Mouse (Mus musculus) forebrain, embryonic 11.5 days (tissue): ENCODE measurements around the gene Ssr2. TPM values are rescaled to one million over a fixed set of nuclear protein-coding genes. Genes with fewer than 3 reads are reported as not detected.

Experiments used
- ATAC-seq: fragments of 200-750 bp; cut with Nextera tagmentation; replicated peaks from 2 replicates; pipeline ENCODE4 v1.8.0; 2017; ENCODE audit warnings: moderate TSS enrichment; ENCODE audit not compliant: low FRiP score
- DNase-seq: peaks from one replicate; pipeline ENCODE4 v3.0.0-alpha.2; 2017; ENCODE audit warnings: low spot score
- H3K27ac ChIP-seq: fragments of 300-500 bp; sonication (generic); 2 replicates; pipeline ENCODE4 v1.5.1; 2014; ENCODE audit warnings: low read depth, low read length
- H3K27me3 ChIP-seq: fragments of 300-500 bp; sonication (generic); 2 replicates; pipeline ENCODE4 v1.6.1; 2014; ENCODE audit warnings: mild to moderate bottlenecking, low read length, mixed read lengths; ENCODE audit not compliant: control insufficient read depth, insufficient read depth
- H3K36me3 ChIP-seq: fragments of 300-500 bp; sonication (generic); 2 replicates; pipeline ENCODE4 v1.6.1; 2014; ENCODE audit warnings: mild to moderate bottlenecking, low read length, moderate library complexity, mixed read lengths; ENCODE audit not compliant: control insufficient read depth, insufficient read depth
- H3K4me1 ChIP-seq: fragments of 300-500 bp; sonication (generic); replicated peaks from 2 replicates; pipeline ENCODE4 v1.6.1; 2014; ENCODE audit warnings: low read length, mixed read lengths; ENCODE audit not compliant: control insufficient read depth, insufficient read depth
- H3K4me2 ChIP-seq: fragments of 300-500 bp; sonication (generic); 2 replicates; pipeline ENCODE4 v1.6.1; 2014; ENCODE audit warnings: low read depth, mild to moderate bottlenecking, low read length, moderate library complexity, mixed read lengths; ENCODE audit not compliant: severe bottlenecking
- H3K4me3 ChIP-seq: fragments of 300-500 bp; sonication (generic); 2 replicates; pipeline ENCODE4 v1.5.1; 2014; ENCODE audit warnings: low read depth, low read length
- H3K9ac ChIP-seq: fragments of 300-500 bp; sonication (generic); 2 replicates; pipeline ENCODE4 v1.6.1; 2014; ENCODE audit warnings: low read length
- H3K9me3 ChIP-seq: fragments of 300-500 bp; sonication (generic); 2 replicates; pipeline ENCODE4 v1.6.1; 2016; ENCODE audit warnings: low read length, mixed read lengths; ENCODE audit not compliant: control insufficient read depth
- WGBS: fragments of 180-500 bp; shearing (Covaris S2); extraction: QIAGEN DNeasy Blood & Tissue Kit; methylation state at CpG from one replicate; pipeline ENCODE4 v1.1.7; 2014; 5-methylcytosine and 5-hydroxymethylcytosine counted together
- polyA plus RNA-seq: library from polyadenylated mRNA; unstranded; fragments of >200 nt; fragmentation: Nextera tagmentation; extraction: Ambion mirVana; gene quantifications from 2 replicates; pipeline ENCODE4 v1.2.1, GENCODE M21; 2014

The Ssr2 gene
- polyA plus RNA-seq, 1 experiment from 2014 or later: 142 TPM

DNA sequence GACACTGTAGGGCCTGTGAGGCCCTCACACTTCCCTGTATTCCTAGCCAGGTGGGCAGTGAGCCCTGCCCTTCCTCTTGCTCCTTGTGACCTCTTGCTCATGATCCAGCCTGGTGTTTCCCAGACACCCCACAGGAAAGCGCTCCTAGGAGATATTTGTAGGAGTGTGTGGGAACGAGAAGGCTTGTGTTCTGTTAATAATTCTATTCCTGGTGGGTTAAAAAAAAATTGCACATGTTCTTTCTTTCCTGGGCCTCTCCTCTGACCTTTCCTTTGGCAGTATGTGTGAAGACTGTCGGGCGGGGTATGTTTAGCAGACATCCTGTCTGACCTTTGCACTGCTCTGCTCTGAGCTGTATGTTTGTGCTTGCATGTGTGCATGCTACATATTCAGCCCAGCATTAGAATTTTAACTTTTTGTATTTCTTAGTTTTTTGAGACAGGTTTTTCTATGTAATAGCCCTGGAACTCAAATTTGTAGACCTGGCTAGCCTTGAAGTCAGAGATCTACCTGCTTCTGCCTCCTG, 9.1 kb upstream of the Ssr2 start:
- ATAC-seq: no peak
- WGBS: 98% methylated on average over 4 of the region's 4 CpGs

DNA sequence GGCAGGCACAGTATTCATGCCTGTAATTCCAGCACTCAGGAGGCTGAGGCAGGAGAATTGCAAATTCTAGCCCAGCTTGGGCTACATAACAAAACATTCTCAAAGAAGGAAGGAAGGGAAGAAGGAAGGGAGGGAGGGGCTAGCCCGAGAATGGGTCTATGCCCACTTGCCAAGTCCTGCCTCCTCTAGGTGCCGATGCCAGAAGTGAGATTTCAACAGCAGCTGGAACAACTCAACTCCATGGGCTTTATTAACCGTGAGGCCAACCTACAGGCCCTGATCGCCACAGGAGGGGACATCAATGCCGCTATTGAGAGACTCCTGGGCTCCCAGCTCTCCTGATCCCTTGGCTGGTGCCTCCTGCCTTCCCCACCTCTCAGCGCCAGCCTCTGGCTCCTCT, 7.8 kb upstream of the Ssr2 start:
- Histone ChIP-seq H3K9ac (no peak overlapping the region), H3K4me1 (no peaks in the 10 kb centered on the region), H3K36me3 (peaks cover 25% of the 10 kb centered on the region), H3K4me2 (no peak overlapping the region), H3K9me3 (no peaks in the 10 kb centered on the region), H3K27me3 (no peaks in the 10 kb centered on the region), H3K27ac (no peak overlapping the region), H3K4me3 (no peak overlapping the region)
- ATAC-seq: no peak
- DNase-seq: no peak
- 98% methylated on average over 6 of the region's 6 CpGs for WGBS

More for the DNA sequence above, 9.1 kb upstream of the Ssr2 start:
- Histone ChIP-seq H3K9me3 (no peaks in the 10 kb centered on the region), H3K27me3 (no peaks in the 10 kb centered on the region), H3K4me2 (no peak overlapping the region), H3K4me1 (no peaks in the 10 kb centered on the region), H3K9ac (no peak overlapping the region), H3K4me3 (no peak overlapping the region), H3K36me3 (peaks cover 27% of the 10 kb centered on the region), H3K27ac (no peak overlapping the region)
- DNase-seq: no peak

DNA sequence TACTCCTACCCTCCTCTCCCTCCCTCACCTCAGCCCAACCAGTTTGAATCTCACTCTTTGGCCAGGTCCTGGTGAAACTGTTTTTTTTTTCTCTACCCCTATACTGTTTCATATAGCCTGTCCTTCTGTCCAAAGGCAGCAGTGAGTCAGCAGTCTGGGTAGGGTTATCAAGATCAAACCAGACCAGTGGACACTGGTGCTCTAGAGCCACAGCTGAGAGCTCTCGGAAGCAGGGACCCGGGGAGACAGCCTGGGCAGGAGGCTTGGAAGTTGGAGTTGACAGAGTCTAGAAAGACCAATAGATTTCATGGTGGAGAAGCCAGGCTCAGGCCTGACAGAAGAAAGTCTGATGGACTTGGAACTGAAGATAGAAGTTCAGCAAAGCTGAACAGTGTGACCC, 7.1 kb upstream of the Ssr2 start:
- no peak overlapping the region for H3K27ac ChIP-seq
- ATAC-seq (no peak), DNase-seq (no peak)
- no peaks in the 10 kb centered on the region for H3K27me3 ChIP-seq
- WGBS: 98% methylated on average over 2 of the region's 2 CpGs
- no peaks in the 10 kb centered on the region for H3K9me3 ChIP-seq
- no peak overlapping the region for H3K9ac ChIP-seq
- H3K4me1 ChIP-seq: no peaks in the 10 kb centered on the region
- peaks cover 23% of the 10 kb centered on the region; the same call in 1 of the 2 replicates for H3K36me3 ChIP-seq
- H3K4me3 ChIP-seq: no peak overlapping the region
- H3K4me2 ChIP-seq: no peak overlapping the region

DNA sequence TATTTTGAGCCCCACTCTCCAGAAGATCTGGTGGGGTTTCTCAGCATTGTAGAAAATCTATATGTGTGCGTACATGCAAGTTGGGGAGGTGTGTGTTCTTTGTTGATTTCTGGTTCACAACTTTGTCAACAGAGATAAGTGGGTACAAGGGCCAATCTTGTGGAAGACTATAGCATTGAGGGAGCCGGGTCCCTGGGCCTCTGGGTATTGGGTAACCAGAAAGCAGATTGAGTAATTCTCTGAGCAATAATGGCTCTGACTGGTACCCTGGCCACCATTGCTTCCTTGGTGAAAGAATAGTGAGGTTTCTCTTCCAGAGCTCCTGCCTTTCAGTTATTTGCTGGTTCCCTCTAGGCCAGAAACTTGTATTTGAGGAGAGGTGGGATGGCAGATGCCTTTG, 6.6 kb upstream of the Ssr2 start:
- WGBS: 93% methylated on average over 2 of the region's 2 CpGs
- Histone ChIP-seq H3K27me3 (no peaks in the 10 kb centered on the region), H3K27ac (no peak overlapping the region), H3K4me2 (no peak overlapping the region), H3K4me1 (no peaks in the 10 kb centered on the region), H3K9ac (no peak overlapping the region), H3K36me3 (peaks cover 22% of the 10 kb centered on the region; the same call in 1 of the 2 replicates), H3K4me3 (no peak overlapping the region), H3K9me3 (no peaks in the 10 kb centered on the region)
- DNase-seq (no peak), ATAC-seq (no peak)

DNA sequence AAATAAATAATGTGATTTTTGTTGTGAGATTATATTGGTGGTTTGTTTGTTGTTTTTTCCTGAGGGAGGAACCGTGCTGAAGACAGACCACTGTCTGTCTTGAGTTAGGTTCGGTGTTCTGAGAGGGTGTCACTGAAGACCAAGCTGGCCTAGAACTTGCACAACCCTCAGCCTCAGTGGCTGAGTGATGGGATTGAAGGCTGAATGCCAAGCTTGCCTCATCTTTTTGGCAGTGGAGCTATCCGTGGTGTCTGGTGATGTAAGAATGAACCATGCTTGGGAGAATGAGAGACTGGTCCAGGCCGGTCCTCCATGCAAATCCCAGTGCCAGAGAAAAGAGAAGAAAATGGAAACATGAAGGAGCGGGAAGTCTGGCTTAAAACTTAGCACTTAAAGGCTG, 6.0 kb upstream of the Ssr2 start:
- H3K4me3 ChIP-seq: no peak overlapping the region
- peaks cover 20% of the 10 kb centered on the region; the same call in 1 of the 2 replicates for H3K36me3 ChIP-seq
- H3K4me1 ChIP-seq: no peaks in the 10 kb centered on the region
- H3K9me3 ChIP-seq: no peaks in the 10 kb centered on the region
- H3K4me2 ChIP-seq: no peak overlapping the region
- ATAC-seq (no peak), DNase-seq (no peak)
- WGBS: 95% methylated on average over 5 of the region's 5 CpGs
- H3K9ac ChIP-seq: no peak overlapping the region
- no peak overlapping the region for H3K27ac ChIP-seq
- no peaks in the 10 kb centered on the region for H3K27me3 ChIP-seq

DNA sequence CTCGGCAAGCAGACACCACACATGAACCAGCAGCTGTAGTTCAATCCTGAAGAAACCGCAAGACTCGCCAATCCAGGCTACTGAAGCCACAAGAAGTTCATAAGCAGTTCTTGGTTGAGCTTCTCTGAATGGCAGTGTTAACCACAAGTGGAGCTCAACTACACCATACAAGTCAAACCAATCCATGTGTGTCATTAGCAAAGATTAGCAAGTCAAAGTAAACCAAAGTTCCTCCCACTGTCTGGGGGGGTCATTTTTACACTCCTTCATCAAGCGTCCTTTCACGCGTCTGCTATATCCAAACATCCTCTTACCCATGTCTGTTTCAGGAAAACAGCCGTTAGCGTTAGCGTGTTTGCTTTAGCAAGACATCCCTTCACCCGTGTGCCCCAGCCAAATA, 5.3 kb upstream of the Ssr2 start:
- Histone ChIP-seq H3K9me3 (no peaks in the 10 kb centered on the region), H3K36me3 (peaks cover 15% of the 10 kb centered on the region; the same call in 1 of the 2 replicates)
- ATAC-seq: no peak

DNA sequence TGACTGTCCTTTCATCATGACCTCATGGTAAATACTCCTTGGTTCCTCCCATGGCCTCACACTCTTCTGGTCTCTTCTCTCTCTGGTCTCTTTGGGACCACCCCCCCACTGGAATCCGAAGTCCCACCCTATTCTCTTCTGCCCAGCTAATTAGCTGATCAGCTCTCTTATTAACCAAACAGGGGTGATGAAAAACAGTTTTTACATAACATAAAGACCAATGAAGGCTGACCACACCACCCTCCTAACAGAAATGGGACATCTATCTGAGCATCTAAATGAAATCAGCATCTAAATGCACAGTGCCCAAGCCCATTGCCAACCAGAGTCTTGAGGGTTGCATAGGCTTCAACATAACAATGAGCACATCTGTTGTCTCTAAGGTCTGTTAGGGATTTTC, 3.8 kb upstream of the Ssr2 start:
- no peaks in the 10 kb centered on the region for H3K27me3 ChIP-seq
- no peaks in the 10 kb centered on the region for H3K9me3 ChIP-seq
- no peak overlapping the region for H3K4me2 ChIP-seq
- ATAC-seq: no peak
- no peak overlapping the region for H3K4me3 ChIP-seq
- no peak overlapping the region for H3K27ac ChIP-seq
- H3K4me1 ChIP-seq: no peaks in the 10 kb centered on the region
- peaks cover 6% of the 10 kb centered on the region; the same call in 1 of the 2 replicates for H3K36me3 ChIP-seq
- 80% methylated on average over 1 of the region's 1 CpGs for WGBS
- no peak overlapping the region for H3K9ac ChIP-seq
- no peak for DNase-seq

More for the DNA sequence above, 5.3 kb upstream of the Ssr2 start:
- Histone ChIP-seq H3K4me1 (no peaks in the 10 kb centered on the region), H3K27ac (no peak overlapping the region), H3K9ac (no peak overlapping the region), H3K4me3 (no peak overlapping the region), H3K4me2 (no peak overlapping the region), H3K27me3 (no peaks in the 10 kb centered on the region)
- WGBS: 98% methylated on average over 10 of the region's 10 CpGs
- DNase-seq: no peak

DNA sequence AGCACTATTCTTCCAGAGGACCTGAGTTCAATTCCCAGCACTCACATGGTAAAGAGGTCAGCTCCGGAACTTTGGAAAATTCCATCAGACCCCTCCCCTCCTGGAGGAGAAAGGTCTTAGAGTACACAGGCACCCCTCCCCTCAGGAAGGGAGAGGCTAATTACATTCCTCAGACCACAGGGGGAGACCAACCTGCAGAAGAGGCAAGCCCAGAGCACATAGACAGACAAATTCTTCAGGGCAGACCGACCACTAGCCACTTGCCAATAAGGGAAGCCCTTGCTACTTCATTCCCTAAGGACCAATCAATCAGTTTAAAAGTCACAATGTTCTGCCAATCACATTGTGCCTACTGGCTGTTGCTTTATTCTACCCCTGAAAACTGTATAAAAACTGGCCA, 2.8 kb upstream of the Ssr2 start:
- no peak overlapping the region for H3K4me2 ChIP-seq
- H3K4me3 ChIP-seq: no peak overlapping the region
- no peaks in the 10 kb centered on the region for H3K9me3 ChIP-seq
- no peak overlapping the region for H3K9ac ChIP-seq
- no peaks in the 10 kb centered on the region; the same call in 1 of the 2 replicates for H3K36me3 ChIP-seq
- 86% methylated on average over 2 of the region's 2 CpGs for WGBS
- H3K27me3 ChIP-seq: no peaks in the 10 kb centered on the region
- H3K27ac ChIP-seq: no peak overlapping the region
- DNase-seq: no peak
- no peaks in the 10 kb centered on the region for H3K4me1 ChIP-seq
- no peak for ATAC-seq

DNA sequence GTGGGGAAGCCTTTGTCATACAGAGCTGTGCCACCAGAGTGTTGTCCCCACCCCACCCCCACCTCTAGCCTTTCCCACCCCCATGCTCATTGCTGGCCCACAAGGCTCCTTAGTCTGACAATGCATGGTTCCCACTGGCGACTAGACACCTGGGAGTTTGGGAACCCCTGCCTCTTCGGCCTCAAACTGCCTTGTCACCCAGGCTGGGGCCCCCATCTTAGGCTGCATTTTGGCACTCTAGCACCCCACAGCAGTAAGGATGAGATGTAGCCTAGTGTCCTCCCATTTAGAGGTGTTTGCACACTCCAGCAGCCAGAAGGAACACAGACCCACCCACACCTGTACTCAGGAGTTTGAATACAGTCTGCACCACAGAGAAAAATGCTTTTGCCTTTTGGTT, 1.9 kb upstream of the Ssr2 start:
- WGBS: 89% methylated on average over 2 of the region's 2 CpGs

More for the DNA sequence above, 1.9 kb upstream of the Ssr2 start:
- Histone ChIP-seq H3K4me3 (no peak overlapping the region), H3K36me3 (no peaks in the 10 kb centered on the region), H3K27ac (no peak overlapping the region), H3K9me3 (no peaks in the 10 kb centered on the region), H3K27me3 (no peaks in the 10 kb centered on the region), H3K9ac (no peak overlapping the region), H3K4me2 (no peak overlapping the region), H3K4me1 (no peaks in the 10 kb centered on the region)
- DNase-seq: no peak
- no peak for ATAC-seq
